Mouse (Mus musculus) megakaryocyte progenitor cell, adult 5-6 weeks (primary cell): ENCODE results near the gene Vmn1r178. TPM values are rescaled to one million over a fixed set of nuclear protein-coding genes. Genes with fewer than 3 reads are reported as not detected.
"Not testable (repeated sequence)": the region's sequence is repeated elsewhere in the genome, so short reads cannot be mapped to it uniquely, and the experiment has no call there.

Experiments used
- ATAC-seq: replicated peaks from 2 replicates; pipeline ENCODE4 v1.8.0; 2016; ENCODE audit warnings: mild to moderate bottlenecking, moderate TSS enrichment, inconsistent platforms; ENCODE audit not compliant: poor library complexity
- total RNA-seq, 2 experiments: library from RNA; stranded (forward) in 1 of 2; stranded (reverse) in 1 of 2; fragments of 157-497, 149-512 nt in 1 of 2; fragments of 200-1000 nt in 1 of 2; gene quantifications; 2 replicates each; pipeline versions ENCODE4 v1.2.3 to v1.2.4; 2015 to 2017

Vmn1r178 gene
- not detected in 2 replicates for total RNA-seq (2015)
- total RNA-seq (2017): not detected in 2 replicates

DNA sequence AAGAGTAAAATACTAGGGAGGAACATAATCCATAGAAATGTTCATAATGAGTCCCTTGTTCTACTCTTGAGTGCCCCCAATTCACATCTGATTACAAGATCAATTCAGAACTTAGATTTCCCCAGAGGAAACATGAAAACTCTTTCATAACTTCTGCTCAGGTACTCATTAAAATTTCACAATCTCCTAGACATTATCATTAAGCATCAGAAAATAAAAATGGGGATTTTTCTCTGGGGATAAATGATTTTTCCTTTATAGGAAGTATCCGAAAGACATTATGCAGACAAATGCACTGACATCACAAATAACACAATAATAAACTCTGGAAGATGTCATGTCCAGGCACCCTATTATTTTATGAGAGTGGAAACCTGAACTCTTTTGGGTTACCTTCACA lies at the start of gene Vmn1r178:
TSS of gene Vmn1r178 (plus strand) at position 301 of the 400 bp plus-strand sequence.
- ATAC-seq: no peak

DNA sequence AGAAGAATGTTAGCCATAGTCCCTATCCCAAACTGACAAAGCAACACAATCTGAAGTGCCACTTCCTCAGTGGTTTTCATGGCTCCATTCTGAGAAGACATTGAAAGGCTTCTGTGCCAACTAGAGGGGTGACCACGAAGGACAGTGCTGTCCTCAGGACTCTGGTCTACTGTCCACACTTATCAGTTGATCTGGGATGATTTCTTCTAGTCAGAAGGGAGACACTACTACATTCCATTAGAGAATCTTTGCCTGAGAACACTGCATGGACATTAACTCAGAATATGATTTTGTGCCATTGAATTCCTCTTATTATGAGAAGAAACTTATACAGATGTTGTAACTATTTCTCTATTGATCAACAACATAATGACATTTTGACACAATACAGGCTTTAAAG lies 25.5 kb upstream of the Vmn1r178 start, which contains the start of gene Vmn1r177:
TSS of gene Vmn1r177 (minus strand) at position 101 of the 400 bp plus-strand sequence.
- ATAC-seq: not testable (repeated sequence)

DNA sequence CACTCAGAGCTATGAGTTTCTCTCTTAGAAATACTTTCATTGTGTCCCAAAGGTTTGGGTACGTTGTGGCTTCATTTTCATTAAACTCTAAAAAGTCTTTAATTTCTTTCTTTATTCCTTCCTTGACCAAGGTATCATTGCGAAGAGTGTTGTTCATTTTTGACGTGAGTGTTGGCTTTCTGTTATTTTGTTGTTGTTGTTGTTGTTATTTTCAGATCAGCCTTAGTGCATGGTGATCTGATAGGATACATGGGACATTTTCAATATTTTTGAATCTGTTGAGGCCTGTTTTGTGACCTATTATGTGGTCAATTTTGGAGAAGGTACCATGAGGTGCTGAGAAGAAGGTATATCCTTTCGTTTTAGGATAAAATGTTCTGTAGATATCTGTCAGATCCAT lies 14.9 kb upstream of the Vmn1r178 start:
- not testable (repeated sequence) for ATAC-seq

DNA sequence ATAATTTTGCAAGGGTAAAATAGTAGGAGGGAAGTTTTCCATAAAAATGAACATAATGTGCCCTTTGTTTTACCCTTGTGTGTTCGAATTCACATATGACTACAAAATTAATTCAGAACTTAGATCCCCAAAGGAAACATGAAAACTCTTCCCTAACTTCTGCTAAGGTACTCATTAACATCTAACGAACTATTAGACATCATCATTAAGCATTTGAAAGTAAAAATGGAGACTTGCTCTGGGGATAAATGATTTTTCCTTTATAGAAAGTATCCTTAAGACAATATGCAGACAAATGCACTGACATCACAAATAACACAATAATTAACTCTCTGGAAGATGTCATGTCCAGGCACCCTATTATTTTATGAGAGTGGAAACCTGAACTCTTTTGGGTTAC lies 34.9 kb downstream of the Vmn1r178 start, which contains the start of gene Vmn1r179:
TSS of gene Vmn1r179 (plus strand) at position 301 of the 400 bp plus-strand sequence.
- ATAC-seq: no peak

Other genes starting within 250 kb of the Vmn1r178 start
- gene Vmn1r172, start 233.7 kb upstream of the Vmn1r178 start, total RNA-seq (2015): not detected in 2 replicates
- gene Vmn1r172, start 233.7 kb upstream of the Vmn1r178 start, total RNA-seq (2017): not detected in 2 replicates
- gene Vmn1r173, start 191.3 kb upstream of the Vmn1r178 start, total RNA-seq (2015): not detected in 2 replicates
- gene Vmn1r173, start 191.3 kb upstream of the Vmn1r178 start, total RNA-seq (2017): not detected in 2 replicates
- gene Vmn1r174, start 139.7 kb upstream of the Vmn1r178 start, total RNA-seq (2015): not detected in 2 replicates
- not detected in 2 replicates for gene Vmn1r174, start 139.7 kb upstream of the Vmn1r178 start, total RNA-seq (2017)
- gene Vmn1r175, start 81.4 kb upstream of the Vmn1r178 start, total RNA-seq (2015): not detected in 2 replicates
- not detected in 2 replicates for gene Vmn1r175, start 81.4 kb upstream of the Vmn1r178 start, total RNA-seq (2017)
- gene Vmn1r176, start 54.6 kb upstream of the Vmn1r178 start, total RNA-seq (2015): not detected in 2 replicates
- gene Vmn1r176, start 54.6 kb upstream of the Vmn1r178 start, total RNA-seq (2017): not detected in 2 replicates
- gene Vmn1r177, start 25.6 kb upstream of the Vmn1r178 start, total RNA-seq (2015): not detected in 2 replicates
- gene Vmn1r177, start 25.6 kb upstream of the Vmn1r178 start, total RNA-seq (2017): not detected in 2 replicates
- gene Vmn1r179, start 35.0 kb downstream of the Vmn1r178 start, total RNA-seq (2015): not detected in 2 replicates
- gene Vmn1r179, start 35.0 kb downstream of the Vmn1r178 start, total RNA-seq (2017): not detected in 2 replicates
- gene Vmn1r180, start 58.6 kb downstream of the Vmn1r178 start, total RNA-seq (2015): not detected in 2 replicates
- gene Vmn1r180, start 58.6 kb downstream of the Vmn1r178 start, total RNA-seq (2017): not detected in 2 replicates
- gene Vmn1r181, start 82.6 kb downstream of the Vmn1r178 start, total RNA-seq (2015): not detected in 2 replicates
- gene Vmn1r181, start 82.6 kb downstream of the Vmn1r178 start, total RNA-seq (2017): not detected in 2 replicates
- not detected in 2 replicates for gene V1rd19, start 109.7 kb downstream of the Vmn1r178 start, total RNA-seq (2015)
- not detected in 2 replicates for gene V1rd19, start 109.7 kb downstream of the Vmn1r178 start, total RNA-seq (2017)
- not detected in 2 replicates for gene Vmn1r183, start 161.2 kb downstream of the Vmn1r178 start, total RNA-seq (2015)
- gene Vmn1r183, start 161.2 kb downstream of the Vmn1r178 start, total RNA-seq (2017): not detected in 2 replicates
- 14.2 and 16.3 TPM in 2 replicates for gene Zfp180, start 189.9 kb downstream of the Vmn1r178 start, total RNA-seq (2015)
- gene Zfp180, start 189.9 kb downstream of the Vmn1r178 start, total RNA-seq (2017): 14.1 and 16.7 TPM in 2 replicates
- 0.94 and 1.1 TPM in 2 replicates for gene Zfp112, start 220.3 kb downstream of the Vmn1r178 start, total RNA-seq (2015)
- gene Zfp112, start 220.3 kb downstream of the Vmn1r178 start, total RNA-seq (2017): 0.21 and 0.71 TPM in 2 replicates
- gene Zfp235, start 242.2 kb downstream of the Vmn1r178 start, total RNA-seq (2015): 9.1 and 10.3 TPM in 2 replicates
- 6.4 and 7.9 TPM in 2 replicates for gene Zfp235, start 242.2 kb downstream of the Vmn1r178 start, total RNA-seq (2017)